Comparison of ENCODE assay signal across 24 mouse cellular contexts in the genomic region with DNA sequence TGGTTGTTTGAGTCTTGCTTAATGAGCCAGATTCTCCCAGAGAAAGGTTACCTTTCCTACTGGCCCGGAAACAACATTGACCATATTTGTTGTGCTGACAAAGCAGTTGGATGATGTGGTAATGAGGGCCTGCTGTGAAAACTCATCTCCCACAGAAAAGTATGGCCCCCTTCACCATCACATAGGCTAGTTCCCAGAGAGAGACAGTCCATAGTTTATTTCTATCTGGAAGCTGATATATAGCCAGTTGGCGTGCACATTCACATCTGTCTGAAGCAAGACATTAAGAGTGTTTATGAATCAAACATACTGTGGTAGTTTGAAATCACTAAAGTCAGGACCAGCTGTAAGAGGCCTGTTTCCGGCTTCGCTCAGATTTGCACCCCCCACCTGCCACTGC. TPM values are rescaled to one million over a fixed set of nuclear protein-coding genes. Genes with fewer than 3 reads are reported as not detected.
DNase-seq lines count a peak whose midpoint lies in the region; ATAC-seq and TF ChIP-seq lines count a peak whose summit lies in the region.
"Had no signal": no experiment of that assay in that cellular context is flagged by ENCODE, and none has a peak within 500 bp of the region (broad histone marks: within the 10 kb centered on the region; RNA-seq: fewer than 3 reads in every experiment).

No protein-coding gene starts in this region.

- H3K36me3 ChIP-seq in lung, embryonic 15.5 days, result no peaks in the 10 kb centered on the region
- no peaks in the 10 kb centered on the region for H3K36me3 ChIP-seq in lung, postnatal 0 days (ENCODE audit: insufficient read depth, low read length)
- H3K36me3 ChIP-seq: embryonic facial prominence, embryonic 10.5 days; embryonic facial prominence, embryonic 12.5 days; forebrain, embryonic 15.5 days; G1E had no signal

- TF ChIP-seq CTCF in layer of hippocampus, adult 2 months (conservative IDR thresholded peaks at IDR 0.05), result no peak
- no peak for TF ChIP-seq CTCF in lung, postnatal 0 days (IDR thresholded peaks at IDR 0.05)

- no peak overlapping the region for H3K4me2 ChIP-seq in lung, embryonic 15.5 days
- H3K4me2 ChIP-seq in lung, postnatal 0 days (replicated peaks; ENCODE audit: low read depth, low read length), result no peak overlapping the region
- H3K4me2 ChIP-seq: embryonic facial prominence, embryonic 12.5 days; forebrain, embryonic 13.5 days; forebrain, embryonic 15.5 days had no signal

- 0 out of 2 replicates have a peak, but pooled peaks cover 3% of the 10 kb centered on the region for H3K4me1 ChIP-seq in lung, embryonic 15.5 days
- peaks cover 4% of the 10 kb centered on the region; the same call in 1 of the 2 replicates for H3K4me1 ChIP-seq in lung, postnatal 0 days (ENCODE audit: insufficient read depth, low read depth, low read length)
- H3K4me1 ChIP-seq: forebrain, embryonic 13.5 days; forebrain, embryonic 15.5 days had no signal

- no peak for DNase-seq in layer of hippocampus, adult 2 months (ENCODE audit: low spot score in 2 of 2)
- DNase-seq in layer of hippocampus, adult 9-11 months, result no peak
- no peak for DNase-seq in lung, postnatal 36 days
- DNase-seq in lung, postnatal 0 days (ENCODE audit: low spot score), result peak; percentile 69
- DNase-seq in lung, postnatal 25 days (ENCODE audit: low spot score), result no peak
- DNase-seq: adrenal gland, adult 8-10 months; adrenal gland, postnatal 14 days; adrenal gland, postnatal 36 days; B cell, adult 2 months; cerebellum, adult 11-12 months; cerebellum, adult 2 months; cerebellum, adult 9-10 months; cerebellum, postnatal 10 days; cerebellum, postnatal 25 days had no signal

- H3K27me3 ChIP-seq in lung, embryonic 15.5 days, result no peaks in the 10 kb centered on the region
- H3K27me3 ChIP-seq in lung, postnatal 0 days (replicated peaks; ENCODE audit: insufficient read depth, low read length), result no peaks in the 10 kb centered on the region
- H3K27me3 ChIP-seq: CH12.LX; embryonic facial prominence, embryonic 12.5 days; forebrain, embryonic 13.5 days; forebrain, embryonic 15.5 days; Patski had no signal

- H3K9ac ChIP-seq in lung, embryonic 15.5 days, result no peak overlapping the region
- H3K9ac ChIP-seq in lung, postnatal 0 days (replicated peaks; ENCODE audit: low read depth), result no peak overlapping the region
- H3K9ac ChIP-seq: embryonic facial prominence, embryonic 12.5 days; forebrain, embryonic 13.5 days; forebrain, embryonic 15.5 days had no signal

- no peak for TF ChIP-seq EP300 in lung, postnatal 0 days (IDR thresholded peaks at IDR 0.05)

- H3K27ac ChIP-seq in layer of hippocampus, adult 2 months, result peak overlapping the region; percentile 80
- H3K27ac ChIP-seq in lung, embryonic 15.5 days, result no peak overlapping the region; the same call in 1 of the 2 replicates
- H3K27ac ChIP-seq in lung, postnatal 0 days (ENCODE audit: low read length), result no peak overlapping the region
- H3K27ac ChIP-seq: embryonic facial prominence, embryonic 10.5 days; embryonic facial prominence, embryonic 12.5 days; forebrain, embryonic 13.5 days; forebrain, embryonic 15.5 days had no signal

- WGBS in lung, embryonic 15.5 days, result 52% methylated on average over 4 of the region's 4 CpGs
- WGBS in lung, postnatal 0 days, result 60% methylated on average over 4 of the region's 4 CpGs

- H3K4me3 ChIP-seq in layer of hippocampus, adult 2 months, result no peak overlapping the region
- no peak overlapping the region for H3K4me3 ChIP-seq in lung, embryonic 15.5 days
- H3K4me3 ChIP-seq in lung, postnatal 0 days (ENCODE audit: low read depth, low read length), result no peak overlapping the region
- H3K4me3 ChIP-seq: embryonic facial prominence, embryonic 10.5 days; embryonic facial prominence, embryonic 12.5 days; forebrain, embryonic 13.5 days; forebrain, embryonic 15.5 days had no signal

- no peaks in the 10 kb centered on the region for H3K9me3 ChIP-seq in lung, embryonic 15.5 days
- H3K9me3 ChIP-seq in lung, postnatal 0 days (ENCODE audit: low read length), result no peaks in the 10 kb centered on the region
- H3K9me3 ChIP-seq: embryonic facial prominence, embryonic 10.5 days; embryonic facial prominence, embryonic 12.5 days; forebrain, embryonic 13.5 days; forebrain, embryonic 15.5 days; G1E had no signal

- ATAC-seq in lung, embryonic 15.5 days (ENCODE audit: borderline replicate concordance, extremely low read depth, low FRiP score, low TSS enrichment), result peak; percentile 80; the same call in 1 of the 2 replicates
- ATAC-seq in lung, postnatal 0 days, result peak; percentile 61
- ATAC-seq: activated CD4-positive, CD25-positive, alpha-beta regulatory T cell, adult 4 months; CD4-positive, CD25-positive, alpha-beta regulatory T cell, adult 4 months; forebrain, embryonic 13.5 days; forebrain, embryonic 15.5 days; Patski had no signal

RNA-seq across cellular contexts. Expression of gene Ifrd1, which starts 15.4 kb away (rescaled TPM):
- total RNA-seq in layer of hippocampus, adult 2 months (2021), result 100 to 1,000 TPM in 1 of 2 experiments, 10 to 100 TPM in 1; 89.3 to 102 TPM
- polyA plus RNA-seq in lung, embryonic 15.5 days (2015; fragmentation: Nextera tagmentation; extraction: Ambion mirVana), result 116 and 127 TPM in 2 replicates
- polyA plus RNA-seq in lung, postnatal 0 days (2015; fragmentation: Nextera tagmentation; extraction: Ambion mirVana), result 167 and 192 TPM in 2 replicates
